Mouse (Mus musculus) bone marrow macrophage, adult 2 months (primary cell): ENCODE results near the gene Gm3002.
"Not testable (repeated sequence)": the region's sequence is repeated elsewhere in the genome, so short reads cannot be mapped to it uniquely, and the experiment has no call there.

Source experiments
- CTCF ChIP-seq: IDR thresholded peaks from 2 replicates; pipeline ENCODE4 v1.5.1; 2012; ENCODE audit warnings: low read depth, mild to moderate bottlenecking, low read length, moderate library complexity
- POLR2A ChIP-seq: IDR thresholded peaks from 2 replicates; pipeline ENCODE4 v1.6.1; 2012; ENCODE audit warnings: mild to moderate bottlenecking, low read depth, low read length, borderline replicate concordance

- TF ChIP-seq POLR2A, CTCF: not testable (repeated sequence)
These were observed at the start of gene Gm3002 for GRCm38 (mm10) chr14:3809774-3810173.
